Mouse (Mus musculus) hindbrain, embryonic 14.5 days (tissue): ENCODE data around the gene Srebf2. TPM values are rescaled to one million over a fixed set of nuclear protein-coding genes. Genes with fewer than 3 reads are reported as not detected.

ENCODE experiments used
- ATAC-seq: fragments of 200-750 bp; cut with Nextera tagmentation; 2 replicates; pipeline ENCODE4 v1.8.0; 2017; ENCODE audit warnings: moderate number of reproducible peaks, mild to moderate bottlenecking, moderate TSS enrichment, moderate library complexity; ENCODE audit not compliant: low FRiP score
- DNase-seq: peaks from one replicate; pipeline ENCODE4 v3.0.0-alpha.2; 2015; ENCODE audit warnings: low spot score
- H3K27ac ChIP-seq: fragments of 300-500 bp; sonication (generic); 2 replicates; pipeline ENCODE4 v1.5.1; 2014; ENCODE audit warnings: mild to moderate bottlenecking, moderate library complexity
- H3K27me3 ChIP-seq: fragments of 300-500 bp; sonication (generic); 2 replicates; pipeline ENCODE4 v1.6.1; 2014; ENCODE audit warnings: mild to moderate bottlenecking, low read length, mixed read lengths; ENCODE audit not compliant: control insufficient read depth, insufficient read depth
- H3K36me3 ChIP-seq: fragments of 300-500 bp; sonication (generic); replicated peaks from 2 replicates; pipeline ENCODE4 v1.6.1; 2014; ENCODE audit not compliant: control insufficient read depth, insufficient read depth
- H3K4me1 ChIP-seq: fragments of 300-500 bp; sonication (generic); replicated peaks from 2 replicates; pipeline ENCODE4 v1.6.1; 2014; ENCODE audit warnings: antibody characterized with exemption, low read length, mixed read lengths; ENCODE audit not compliant: control insufficient read depth, insufficient read depth
- H3K4me2 ChIP-seq: fragments of 300-500 bp; sonication (generic); replicated peaks from 2 replicates; pipeline ENCODE4 v1.6.1; 2014; ENCODE audit warnings: mild to moderate bottlenecking, moderate library complexity
- H3K4me3 ChIP-seq: fragments of 300-500 bp; sonication (generic); replicated peaks from 2 replicates; pipeline ENCODE4 v1.5.1; 2014; ENCODE audit warnings: mild to moderate bottlenecking, low read length
- H3K9ac ChIP-seq: fragments of 300-500 bp; sonication (generic); 2 replicates; pipeline ENCODE4 v1.6.1; 2014
- H3K9me3 ChIP-seq: fragments of 300-500 bp; sonication (generic); 2 replicates; pipeline ENCODE4 v1.6.1; 2016; ENCODE audit warnings: low read length; ENCODE audit not compliant: control insufficient read depth
- WGBS: fragments of 180-500 bp; shearing (Covaris S2); extraction: QIAGEN DNeasy Blood & Tissue Kit; methylation state at CpG from one replicate; pipeline ENCODE4 v1.1.7; 2014; 5-methylcytosine and 5-hydroxymethylcytosine counted together
- polyA plus RNA-seq: library from polyadenylated mRNA; unstranded; fragments of >200 nt; fragmentation: Nextera tagmentation; extraction: Ambion mirVana; gene quantifications from 2 replicates; pipeline ENCODE4 v1.2.1, GENCODE M21; 2014

Gene Srebf2
- polyA plus RNA-seq, 1 experiment from 2014 or later: 154 TPM

- 30% methylated on average over 11 of the region's 11 CpGs for WGBS
- no peak overlapping the region for H3K4me3 ChIP-seq
Measured at GRCm38 (mm10) chr15:82215332-82216046, 68.5 kb downstream of the Srebf2 start.

GRCm38 (mm10) chr15:82216142-82216827, 69.3 kb downstream of the Srebf2 start:
- no peak for ATAC-seq
- H3K36me3 ChIP-seq: no peaks in the 10 kb centered on the region
- no peak overlapping the region for H3K4me2 ChIP-seq
- no peak overlapping the region for H3K27ac ChIP-seq
- no peaks in the 10 kb centered on the region for H3K9me3 ChIP-seq
- peaks cover 10% of the 10 kb centered on the region; the same call in 1 of the 2 replicates for H3K4me1 ChIP-seq
- peaks cover 48% of the 10 kb centered on the region for H3K27me3 ChIP-seq
- WGBS: 37% methylated on average over 20 of the region's 20 CpGs
- no peak overlapping the region for H3K4me3 ChIP-seq
- H3K9ac ChIP-seq: no peak overlapping the region
- no peak for DNase-seq

More at GRCm38 (mm10) chr15:82215332-82216046, 68.5 kb downstream of the Srebf2 start:
- Histone ChIP-seq H3K36me3 (no peaks in the 10 kb centered on the region), H3K27me3 (peaks cover 56% of the 10 kb centered on the region), H3K27ac (no peak overlapping the region), H3K4me2 (no peak overlapping the region), H3K9ac (no peak overlapping the region), H3K4me1 (peaks cover 10% of the 10 kb centered on the region; the same call in 1 of the 2 replicates), H3K9me3 (no peaks in the 10 kb centered on the region)
- no peak for DNase-seq
- ATAC-seq: no peak

GRCm38 (mm10) chr15:82217039-82217438, 70.1 kb downstream of the Srebf2 start:
- H3K4me3 ChIP-seq: no peak overlapping the region
- WGBS: 9% methylated on average over 7 of the region's 7 CpGs
- peaks cover 7% of the 10 kb centered on the region; the same call in 1 of the 2 replicates for H3K4me1 ChIP-seq
- peaks cover 41% of the 10 kb centered on the region for H3K27me3 ChIP-seq
- DNase-seq (no peak), ATAC-seq (no peak)
- H3K4me2 ChIP-seq: no peak overlapping the region
- no peak overlapping the region for H3K27ac ChIP-seq
- H3K36me3 ChIP-seq: no peaks in the 10 kb centered on the region
- H3K9me3 ChIP-seq: no peaks in the 10 kb centered on the region
- H3K9ac ChIP-seq: no peak overlapping the region

GRCm38 (mm10) chr15:82217980-82218379, 71.0 kb downstream of the Srebf2 start:
- DNase-seq (no peak), ATAC-seq (no peak)
- Histone ChIP-seq H3K4me1 (0 out of 2 replicates have a peak, but pooled peaks cover 4% of the 10 kb centered on the region), H3K4me3 (no peak overlapping the region), H3K27ac (no peak overlapping the region), H3K4me2 (no peak overlapping the region), H3K9me3 (no peaks in the 10 kb centered on the region), H3K36me3 (no peaks in the 10 kb centered on the region), H3K9ac (no peak overlapping the region), H3K27me3 (peaks cover 31% of the 10 kb centered on the region)
- WGBS: 27% methylated on average over 9 of the region's 9 CpGs

- peaks cover 21% of the 10 kb centered on the region for H3K27me3 ChIP-seq
- 80% methylated on average over 26 of the region's 26 CpGs for WGBS
Measured at GRCm38 (mm10) chr15:82218778-82219666, 72.0 kb downstream of the Srebf2 start.

GRCm38 (mm10) chr15:82220003-82220675, 73.2 kb downstream of the Srebf2 start:
- no peaks in the 10 kb centered on the region for H3K36me3 ChIP-seq
- DNase-seq: no peak
- H3K27me3 ChIP-seq: peaks cover 19% of the 10 kb centered on the region
- ATAC-seq: no peak
- H3K27ac ChIP-seq: no peak overlapping the region
- H3K4me3 ChIP-seq: no peak overlapping the region
- WGBS: 49% methylated on average over 12 of the region's 12 CpGs
- H3K9ac ChIP-seq: no peak overlapping the region
- H3K4me1 ChIP-seq: peaks cover 15% of the 10 kb centered on the region; the same call in 1 of the 2 replicates
- no peaks in the 10 kb centered on the region for H3K9me3 ChIP-seq
- no peak overlapping the region for H3K4me2 ChIP-seq

More at GRCm38 (mm10) chr15:82218778-82219666, 72.0 kb downstream of the Srebf2 start:
- H3K4me3 ChIP-seq: no peak overlapping the region
- no peak for ATAC-seq
- no peak overlapping the region for H3K9ac ChIP-seq
- H3K27ac ChIP-seq: no peak overlapping the region
- peaks cover 9% of the 10 kb centered on the region; the same call in 1 of the 2 replicates for H3K4me1 ChIP-seq
- no peaks in the 10 kb centered on the region for H3K9me3 ChIP-seq
- no peaks in the 10 kb centered on the region for H3K36me3 ChIP-seq
- no peak overlapping the region for H3K4me2 ChIP-seq
- DNase-seq: no peak

- Histone ChIP-seq H3K36me3 (no peaks in the 10 kb centered on the region), H3K9ac (no peak overlapping the region), H3K4me1 (peaks cover 11% of the 10 kb centered on the region; the same call in 1 of the 2 replicates), H3K27me3 (peaks cover 8% of the 10 kb centered on the region), H3K4me2 (no peak overlapping the region), H3K4me3 (no peak overlapping the region), H3K9me3 (no peaks in the 10 kb centered on the region), H3K27ac (no peak overlapping the region)
- DNase-seq: no peak
- ATAC-seq: no peak
- 70% methylated on average over 14 of the region's 14 CpGs for WGBS
Measured at GRCm38 (mm10) chr15:82221104-82221860, 74.3 kb downstream of the Srebf2 start.

- H3K9me3 ChIP-seq: no peaks in the 10 kb centered on the region
- H3K9ac ChIP-seq: no peak overlapping the region
- no peak overlapping the region for H3K4me2 ChIP-seq
- no peak for DNase-seq
- H3K36me3 ChIP-seq: no peaks in the 10 kb centered on the region
- peaks cover 8% of the 10 kb centered on the region; the same call in 1 of the 2 replicates for H3K27me3 ChIP-seq
- peaks cover 11% of the 10 kb centered on the region; the same call in 1 of the 2 replicates for H3K4me1 ChIP-seq
- no peak overlapping the region for H3K4me3 ChIP-seq
- ATAC-seq: peak; percentile 18; the same call in 1 of the 2 replicates
- no peak overlapping the region for H3K27ac ChIP-seq
- 67% methylated on average over 7 of the region's 7 CpGs for WGBS
Measured at GRCm38 (mm10) chr15:82223251-82223650, 76.3 kb downstream of the Srebf2 start.
